Mouse (Mus musculus): ENCODE results near the gene Lsm14a.
"Not testable (repeated sequence)": the region's sequence is repeated elsewhere in the genome, so short reads cannot be mapped to it uniquely, and the experiment has no call there.

Gene Lsm14a

GRCm38 (mm10) chr7:34373906-34374305 lies 19.2 kb downstream of the Lsm14a start:
- no peak for DNase-seq (ENCODE audit: low read depth, low spot score)

DNA sequence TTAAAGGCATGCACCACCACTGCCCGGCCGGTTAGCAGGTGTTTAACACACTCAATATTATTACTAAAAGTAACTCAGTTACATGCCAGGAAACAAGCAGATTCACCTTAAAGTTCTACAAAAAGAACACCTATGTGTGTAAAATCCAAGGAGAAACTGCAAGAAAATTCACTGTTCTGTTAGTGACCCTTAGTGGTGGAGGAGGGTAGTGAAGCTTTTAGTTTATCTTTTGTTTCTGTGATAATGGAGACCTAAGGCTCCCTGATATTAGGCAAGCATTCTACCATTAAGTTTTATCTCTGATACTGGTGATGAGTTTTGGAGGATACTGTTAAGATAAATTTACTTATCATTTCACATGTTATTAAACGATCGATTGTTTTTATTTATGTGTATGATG lies 37.5 kb downstream of the Lsm14a start:
- DNase-seq (ENCODE audit: low read depth, low spot score), result peak; percentile 7

GRCm38 (mm10) chr7:34351997-34352396 lies 41.1 kb downstream of the Lsm14a start:
- peak; percentile 20 for DNase-seq (ENCODE audit: low read depth, low spot score)

- no peak for DNase-seq (ENCODE audit: low read depth, low spot score)
Measured at GRCm38 (mm10) chr7:34350166-34350565, 42.9 kb downstream of the Lsm14a start.

DNA sequence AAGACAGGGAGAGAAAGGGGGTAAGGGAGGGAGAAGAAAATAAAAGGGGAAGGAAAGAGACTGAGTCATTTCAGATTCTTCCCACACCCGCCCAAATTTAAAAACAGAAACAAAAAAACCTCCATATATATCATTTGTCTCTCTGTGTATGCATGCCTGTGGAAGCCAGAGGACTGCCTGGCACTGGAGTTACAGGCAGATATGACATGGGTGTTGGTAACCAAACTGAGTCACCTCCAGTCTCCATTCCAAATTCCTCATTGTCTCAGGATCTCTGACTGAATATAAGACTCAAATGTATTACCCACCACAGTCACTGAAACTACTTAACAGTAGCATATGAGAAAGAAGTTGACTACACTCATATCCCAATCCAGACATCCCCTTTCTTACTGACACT lies 45.1 kb downstream of the Lsm14a start:
- no peak for DNase-seq (ENCODE audit: low read depth, low spot score)

DNA sequence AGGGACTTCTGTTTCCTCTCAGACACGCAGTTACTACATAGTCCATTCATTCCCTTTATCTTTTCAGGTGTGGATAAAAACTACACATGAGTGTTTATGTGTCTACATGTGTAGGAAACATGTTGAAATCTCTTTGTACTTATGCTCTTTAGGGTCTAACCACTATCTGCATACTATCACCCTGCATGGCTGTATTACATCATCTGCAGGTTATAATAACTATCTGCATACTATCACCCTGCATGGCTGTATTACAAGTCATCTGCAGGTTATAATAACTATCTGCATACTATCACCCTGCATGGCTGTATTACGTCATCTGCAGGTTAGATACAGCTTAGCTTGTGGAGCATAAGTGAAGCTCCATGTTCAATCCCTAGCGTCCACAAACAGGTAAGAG lies 46.1 kb downstream of the Lsm14a start:
- DNase-seq (ENCODE audit: low read depth, low spot score), result no peak

- DNase-seq (ENCODE audit: low read depth, low spot score), result no peak
Measured at GRCm38 (mm10) chr7:34346505-34346904, 46.6 kb downstream of the Lsm14a start.

DNA sequence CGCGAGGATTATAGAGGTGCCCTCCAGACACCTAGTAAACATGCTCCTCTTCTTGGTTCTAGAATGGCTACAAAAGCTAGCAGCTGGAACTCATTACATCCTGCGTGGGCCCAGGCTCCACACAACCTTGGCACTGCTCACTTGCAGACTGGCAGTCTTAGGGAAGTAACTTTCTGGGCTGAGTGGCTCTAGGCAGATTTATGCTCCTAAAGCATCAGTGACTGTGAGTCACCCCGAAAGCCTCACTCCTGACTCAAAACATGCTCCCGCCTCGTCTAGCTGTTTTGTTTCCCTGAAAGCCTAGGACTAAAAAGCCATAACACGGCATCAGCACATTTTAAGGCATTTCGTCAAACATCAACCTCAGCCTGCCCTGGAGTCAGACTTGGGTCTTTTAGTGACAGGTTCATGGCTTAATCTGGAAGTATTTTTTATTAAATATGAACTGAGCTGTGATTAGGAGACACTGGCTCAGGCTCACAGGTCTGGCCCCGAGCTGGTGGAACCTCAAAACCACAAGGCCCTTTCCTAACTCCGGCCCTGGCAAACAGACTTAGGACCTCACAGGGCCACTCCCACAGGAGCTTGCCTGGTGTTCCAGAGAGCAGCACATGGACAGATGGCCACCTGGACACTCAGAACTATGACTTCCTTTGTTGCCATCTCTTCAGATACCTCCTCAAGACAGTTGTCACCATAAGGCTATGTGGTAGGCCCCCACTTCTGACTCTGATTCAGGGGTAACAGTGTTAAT lies 50.9 kb downstream of the Lsm14a start:
- DNase-seq (ENCODE audit: low read depth, low spot score), result no peak

DNA sequence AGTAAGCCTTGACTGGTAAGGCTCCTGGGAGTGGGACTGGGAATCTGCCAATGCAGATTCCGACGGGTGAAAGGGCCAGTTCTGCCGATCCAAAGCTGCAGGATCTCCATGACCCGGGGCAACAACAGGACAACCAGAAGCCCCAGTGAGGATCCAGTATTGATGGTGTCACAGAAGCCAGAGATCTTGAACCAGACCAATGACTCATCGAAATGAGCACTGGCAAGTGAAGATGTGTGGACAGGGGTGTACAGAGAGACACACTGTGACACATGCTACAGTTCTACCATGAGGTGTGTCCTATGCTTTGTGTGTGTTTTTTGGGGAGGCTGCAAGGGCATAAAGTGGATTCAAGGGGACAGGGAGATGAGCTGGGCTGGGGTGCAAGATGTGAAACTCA lies 52.3 kb downstream of the Lsm14a start:
- DNase-seq (ENCODE audit: low read depth, low spot score), result no peak

GRCm38 (mm10) chr7:34339164-34339489 lies 54.0 kb downstream of the Lsm14a start:
- no peak for DNase-seq (ENCODE audit: low read depth, low spot score)

DNA sequence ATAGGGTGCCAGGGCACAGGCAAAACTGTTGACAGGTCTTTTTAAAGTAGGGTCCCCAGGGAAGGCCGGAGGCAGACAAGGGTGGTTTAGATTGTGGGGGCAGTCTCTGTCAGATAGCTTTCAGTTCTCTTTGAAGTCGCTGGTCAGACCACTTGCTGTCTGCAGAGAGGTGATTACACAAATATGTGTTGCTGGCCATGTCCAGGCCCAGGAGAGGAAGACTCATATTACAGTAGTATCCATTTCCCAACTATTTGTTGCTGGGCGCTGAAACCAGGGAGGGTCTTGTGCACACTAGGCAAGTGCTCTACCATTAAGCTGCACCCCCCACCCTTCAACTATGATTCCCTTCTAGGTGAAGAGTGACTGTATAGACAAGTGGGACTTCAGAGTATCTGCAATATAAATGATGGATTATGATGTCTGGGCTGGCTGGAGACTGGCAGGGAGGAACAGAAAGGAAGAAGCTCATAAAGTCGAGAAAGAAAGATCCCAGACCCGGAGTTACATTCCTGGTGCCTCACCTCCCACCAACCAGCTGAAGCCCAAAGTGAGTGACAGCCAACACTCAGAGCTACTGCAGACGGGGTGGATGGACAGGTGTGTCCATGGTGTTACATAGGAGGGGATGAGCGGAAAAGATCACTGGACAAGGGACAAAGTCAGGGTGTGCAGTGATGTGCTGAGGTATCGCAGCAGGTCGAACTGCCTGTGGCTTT lies 54.5 kb downstream of the Lsm14a start:
- no peak for DNase-seq (ENCODE audit: low read depth, low spot score)

DNA sequence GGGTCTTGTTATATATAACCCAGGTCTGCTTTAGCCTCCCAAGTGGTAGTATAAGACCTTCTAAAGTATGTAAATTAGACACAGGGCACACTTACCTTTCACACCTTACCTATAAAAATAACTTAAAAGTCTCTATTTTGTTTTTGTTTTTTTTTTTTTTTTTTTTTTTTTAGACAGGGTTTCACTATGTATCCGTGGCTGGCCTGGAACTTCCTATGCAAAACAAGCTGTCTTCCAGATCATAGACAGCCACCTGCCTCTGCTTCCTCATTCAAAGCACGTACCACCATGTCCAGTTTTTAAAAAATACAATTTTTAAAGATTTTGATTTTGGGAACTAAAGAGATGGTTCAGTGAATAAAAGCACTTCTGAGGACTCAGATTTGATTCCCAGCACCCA lies 55.8 kb downstream of the Lsm14a start:
- no peak for DNase-seq (ENCODE audit: low read depth, low spot score)

DNA sequence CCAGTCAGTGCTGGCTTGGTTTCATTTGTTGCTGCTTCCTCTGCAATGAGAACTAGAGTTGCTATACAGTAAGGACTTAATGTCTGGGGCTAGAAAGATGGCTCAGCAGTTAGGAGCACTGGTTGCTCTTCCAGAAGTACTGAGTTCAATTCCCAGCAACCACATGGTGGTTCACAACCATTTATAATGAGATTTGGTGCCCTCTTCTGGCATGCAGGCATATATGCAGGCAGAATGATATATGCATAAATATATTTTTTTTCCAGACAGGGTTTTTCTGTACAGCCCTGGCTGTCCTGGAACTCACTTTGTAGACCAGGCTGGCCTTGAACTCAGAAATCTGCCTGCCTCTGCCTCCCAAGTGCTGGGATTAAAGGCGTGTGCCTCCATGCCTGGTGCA lies 56.6 kb downstream of the Lsm14a start:
- DNase-seq (ENCODE audit: low read depth, low spot score), result not testable (repeated sequence)

GRCm38 (mm10) chr7:34327493-34327892 lies 65.6 kb downstream of the Lsm14a start:
- DNase-seq (ENCODE audit: low read depth, low spot score), result no peak

DNA sequence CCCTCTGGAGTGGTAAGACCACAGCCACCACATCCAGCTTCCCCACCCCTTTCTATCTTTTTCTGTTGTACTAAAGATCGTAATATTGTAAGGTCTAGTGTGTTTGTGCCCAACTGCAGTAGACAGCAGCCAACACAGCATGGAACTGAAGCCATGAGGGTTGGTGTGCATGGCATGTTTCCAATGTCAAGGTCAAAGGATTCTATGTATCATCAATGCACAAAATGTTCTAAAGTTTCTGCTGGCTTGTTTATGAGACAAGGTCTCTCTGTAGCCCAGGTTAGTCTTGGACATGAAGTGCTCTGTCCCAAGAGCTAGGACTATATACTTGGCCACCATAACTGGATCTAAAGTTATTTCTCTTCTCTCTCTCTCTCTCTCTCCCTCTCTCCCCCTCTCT lies 68.3 kb downstream of the Lsm14a start:
- no peak for DNase-seq (ENCODE audit: low read depth, low spot score)

GRCm38 (mm10) chr7:34324005-34324404 lies 69.1 kb downstream of the Lsm14a start:
- no peak for DNase-seq (ENCODE audit: low read depth, low spot score)

GRCm38 (mm10) chr7:34323351-34323750 lies 69.8 kb downstream of the Lsm14a start:
- no peak for DNase-seq (ENCODE audit: low read depth, low spot score)

- no peak for DNase-seq (ENCODE audit: low read depth, low spot score)
Measured at GRCm38 (mm10) chr7:34321958-34322357, 71.2 kb downstream of the Lsm14a start.

GRCm38 (mm10) chr7:34321119-34321518 lies 72.0 kb downstream of the Lsm14a start:
- DNase-seq (ENCODE audit: low read depth, low spot score), result no peak

- no peak for DNase-seq (ENCODE audit: low read depth, low spot score)
Measured at GRCm38 (mm10) chr7:34319957-34320356, 73.2 kb downstream of the Lsm14a start.

GRCm38 (mm10) chr7:34319123-34319522 lies 74.0 kb downstream of the Lsm14a start:
- no peak for DNase-seq (ENCODE audit: low read depth, low spot score)

GRCm38 (mm10) chr7:34317901-34318476 lies 75.1 kb downstream of the Lsm14a start:
- no peak for DNase-seq (ENCODE audit: low read depth, low spot score)

DNA sequence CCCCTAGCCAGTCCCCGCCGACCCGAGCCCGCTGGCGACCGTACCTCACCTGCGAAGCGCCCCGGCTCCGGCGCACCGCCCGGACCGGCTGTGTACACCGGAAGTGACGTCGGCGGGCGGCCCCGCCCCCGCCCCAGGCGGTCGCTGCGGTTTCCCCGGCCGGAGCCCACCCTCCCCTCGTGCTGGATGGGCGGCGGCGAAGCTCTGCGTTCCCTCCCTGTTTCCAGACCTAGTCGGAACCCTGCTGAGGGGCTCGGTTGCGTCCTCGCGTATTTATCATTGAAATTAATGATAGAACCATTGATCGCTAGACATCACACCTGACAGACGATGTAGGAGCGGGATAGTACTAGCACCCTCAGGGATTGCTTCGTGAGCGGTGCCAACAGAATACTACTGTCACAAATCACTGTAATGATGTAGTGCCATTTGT lies 79.7 kb downstream of the Lsm14a start, which contains the start of gene 4931406P16Rik:
Gene 4931406P16Rik, minus strand, starts transcription at position 109 of the 433 bp plus-strand sequence.
- peak; percentile 89 for DNase-seq (ENCODE audit: low read depth, low spot score)
